Mouse (Mus musculus) midbrain, embryonic 13.5 days (tissue): ENCODE results near the gene Mpg. TPM values are rescaled to one million over a fixed set of nuclear protein-coding genes. Genes with fewer than 3 reads are reported as not detected.

Experiments used
- ATAC-seq: fragments of 200-750 bp; cut with Nextera tagmentation; 2 replicates; pipeline ENCODE4 v1.8.0; 2017; ENCODE audit warnings: mild to moderate bottlenecking, moderate TSS enrichment, moderate library complexity
- H3K27ac ChIP-seq: fragments of 300-500 bp; sonication (generic); 2 replicates; pipeline ENCODE4 v1.5.1; 2015; ENCODE audit warnings: inconsistent platforms, mild to moderate bottlenecking, moderate library complexity
- H3K27me3 ChIP-seq: fragments of 300-500 bp; sonication (generic); 2 replicates; pipeline ENCODE4 v1.6.1; 2015; ENCODE audit warnings: mild to moderate bottlenecking, inconsistent platforms
- H3K36me3 ChIP-seq: fragments of 300-500 bp; sonication (generic); 2 replicates; pipeline ENCODE4 v1.6.1; 2015; ENCODE audit warnings: mild to moderate bottlenecking, inconsistent platforms
- H3K4me1 ChIP-seq: fragments of 300-500 bp; sonication (generic); replicated peaks from 2 replicates; pipeline ENCODE4 v1.6.1; 2015; ENCODE audit warnings: inconsistent platforms
- H3K4me2 ChIP-seq: fragments of 300-500 bp; sonication (generic); replicated peaks from 2 replicates; pipeline ENCODE4 v1.6.1; 2015; ENCODE audit warnings: moderate library complexity, mild to moderate bottlenecking, inconsistent platforms
- H3K4me3 ChIP-seq: fragments of 300-500 bp; sonication (generic); replicated peaks from 2 replicates; pipeline ENCODE4 v1.5.1; 2015; ENCODE audit warnings: mild to moderate bottlenecking, inconsistent platforms
- H3K9ac ChIP-seq: fragments of 300-500 bp; sonication (generic); replicated peaks from 2 replicates; pipeline ENCODE4 v1.6.1; 2015; ENCODE audit warnings: mild to moderate bottlenecking, inconsistent platforms
- H3K9me3 ChIP-seq: fragments of 300-500 bp; sonication (generic); 2 replicates; pipeline ENCODE4 v1.6.1; 2016; ENCODE audit warnings: mild to moderate bottlenecking, inconsistent platforms
- WGBS: fragments of 180-500 bp; shearing (Covaris S2); methylation state at CpG from one replicate; pipeline ENCODE4 v1.1.7; 2015; 5-methylcytosine and 5-hydroxymethylcytosine counted together
- polyA plus RNA-seq: library from polyadenylated mRNA; unstranded; fragments of >200 nt; fragmentation: Nextera tagmentation; extraction: Ambion mirVana; gene quantifications from 2 replicates; pipeline ENCODE4 v1.2.1, GENCODE M21; 2015

Mpg gene
- polyA plus RNA-seq, 1 experiment from 2014 or later, result 34.1 TPM

GRCm38 (mm10) chr11:32271178-32271577 is 44.9 kb downstream of the Mpg start:
- WGBS, result 54% methylated on average over 4 of the region's 4 CpGs
- Histone ChIP-seq H3K27me3 (peaks cover 17% of the 10 kb centered on the region; the same call in 1 of the 2 replicates), H3K4me1 (peaks cover 11% of the 10 kb centered on the region)

DNA sequence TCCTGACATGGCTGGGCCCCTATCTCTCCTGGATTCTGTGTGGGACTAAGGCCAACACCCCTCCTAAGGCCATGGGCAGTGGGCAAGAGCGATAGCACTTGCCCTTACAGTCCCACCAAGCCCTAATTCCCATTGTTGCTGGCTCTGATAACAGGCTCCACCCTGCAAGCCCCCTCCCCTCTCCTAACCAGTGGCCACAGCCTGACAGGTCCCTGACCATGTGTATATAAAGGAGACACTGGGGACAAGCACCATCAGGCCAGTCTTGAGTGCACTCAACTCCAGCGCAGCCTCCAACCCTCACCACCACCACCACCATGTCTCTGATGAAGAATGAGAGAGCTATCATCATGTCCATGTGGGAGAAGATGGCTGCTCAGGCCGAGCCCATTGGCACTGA is 50.0 kb downstream of the Mpg start, which contains the start of gene Hba-x:
Hba-x (plus strand) TSS at position 54 of the 400 bp plus-strand sequence.
- WGBS, result 82% methylated on average over 3 of the region's 3 CpGs
- Histone ChIP-seq H3K9me3 (no peaks in the 10 kb centered on the region), H3K4me3 (no peak within 1 kb of the TSS), H3K9ac (no peak within 1 kb of the TSS), H3K27me3 (peaks cover 18% of the 10 kb centered on the region; the same call in 1 of the 2 replicates), H3K4me1 (no peaks in the 10 kb centered on the region), H3K36me3 (no peaks in the 10 kb centered on the region), H3K4me2 (no peak within 1 kb of the TSS), H3K27ac (no peak within 1 kb of the TSS)
- ATAC-seq, result no peak

More at GRCm38 (mm10) chr11:32271178-32271577, 44.9 kb downstream of the Mpg start:
- Histone ChIP-seq H3K9ac (no peak overlapping the region), H3K27ac (no peak overlapping the region), H3K4me2 (no peak overlapping the region), H3K9me3 (no peaks in the 10 kb centered on the region), H3K4me3 (no peak overlapping the region), H3K36me3 (no peaks in the 10 kb centered on the region)
- no peak for ATAC-seq

- Histone ChIP-seq H3K9me3 (no peaks in the 10 kb centered on the region), H3K4me1 (no peaks in the 10 kb centered on the region), H3K36me3 (no peaks in the 10 kb centered on the region), H3K4me3 (no peak overlapping the region), H3K9ac (no peak overlapping the region), H3K27ac (no peak overlapping the region), H3K27me3 (peaks cover 12% of the 10 kb centered on the region; the same call in 1 of the 2 replicates), H3K4me2 (no peak overlapping the region)
- 75% methylated on average over 21 of the region's 21 CpGs for WGBS
- ATAC-seq, result no peak
Measured at GRCm38 (mm10) chr11:32277736-32278457, 51.6 kb downstream of the Mpg start.

DNA sequence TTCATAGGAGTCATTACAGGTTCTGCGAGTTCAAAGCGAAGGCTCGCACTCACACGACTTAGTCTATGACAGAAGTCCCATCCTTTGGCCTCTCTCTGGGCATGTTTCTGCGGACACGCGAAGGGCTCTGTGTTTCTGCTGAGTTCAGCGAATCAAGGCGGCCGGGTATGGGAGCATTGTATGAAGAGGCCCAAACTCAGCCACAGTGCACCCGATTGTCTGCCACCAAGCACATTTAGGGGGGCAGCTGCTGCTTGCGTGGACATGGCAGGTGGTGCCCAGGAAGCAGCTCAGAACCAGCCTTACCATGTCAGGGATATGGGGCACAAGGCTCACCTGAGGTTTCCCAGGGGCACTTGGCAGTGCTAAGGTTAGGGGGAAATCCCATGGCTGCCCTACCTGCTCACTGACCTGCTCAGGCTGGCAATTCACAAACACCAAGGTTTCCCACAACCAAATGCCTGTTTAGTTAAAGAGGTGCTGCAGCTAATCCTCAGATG is 52.2 kb downstream of the Mpg start:
- Histone ChIP-seq H3K4me3 (no peak overlapping the region), H3K36me3 (no peaks in the 10 kb centered on the region), H3K27me3 (peaks cover 12% of the 10 kb centered on the region; the same call in 1 of the 2 replicates), H3K27ac (no peak overlapping the region), H3K4me1 (no peaks in the 10 kb centered on the region), H3K4me2 (no peak overlapping the region), H3K9me3 (no peaks in the 10 kb centered on the region), H3K9ac (no peak overlapping the region)
- no peak for ATAC-seq
- 86% methylated on average over 12 of the region's 12 CpGs for WGBS

DNA sequence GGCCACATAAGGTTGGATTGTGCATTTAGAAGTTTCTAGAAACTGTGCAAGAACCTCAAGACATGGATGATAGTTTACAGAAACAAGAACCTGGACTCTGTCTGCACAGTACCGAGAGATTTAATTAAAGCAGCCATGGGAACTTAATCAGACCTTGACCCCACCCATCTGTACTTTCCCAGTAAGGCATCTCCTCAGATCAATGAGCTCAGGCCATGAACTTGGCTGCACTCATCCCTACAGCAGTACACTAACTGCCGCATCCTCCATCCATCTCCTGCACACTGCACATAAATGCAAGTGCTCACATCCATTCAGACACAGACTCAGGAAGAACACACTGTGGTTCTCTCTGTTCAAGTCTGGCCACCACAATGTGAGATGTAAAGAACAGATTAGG is 54.3 kb downstream of the Mpg start:
- H3K4me2 ChIP-seq, result no peak overlapping the region
- H3K4me1 ChIP-seq, result no peaks in the 10 kb centered on the region
- H3K36me3 ChIP-seq, result no peaks in the 10 kb centered on the region
- ATAC-seq, result no peak
- H3K9me3 ChIP-seq, result no peaks in the 10 kb centered on the region
- no peak overlapping the region for H3K4me3 ChIP-seq
- peaks cover 12% of the 10 kb centered on the region; the same call in 1 of the 2 replicates for H3K27me3 ChIP-seq
- no peak overlapping the region for H3K27ac ChIP-seq
- H3K9ac ChIP-seq, result no peak overlapping the region
- 76% methylated on average over 2 of the region's 2 CpGs for WGBS

- Histone ChIP-seq H3K4me2 (no peak overlapping the region), H3K36me3 (no peaks in the 10 kb centered on the region), H3K9ac (no peak overlapping the region), H3K27ac (no peak overlapping the region), H3K9me3 (no peaks in the 10 kb centered on the region), H3K4me3 (no peak overlapping the region), H3K4me1 (no peaks in the 10 kb centered on the region), H3K27me3 (peaks cover 12% of the 10 kb centered on the region; the same call in 1 of the 2 replicates)
- 51% methylated on average over 1 of the region's 1 CpGs for WGBS
- ATAC-seq, result no peak
Measured at GRCm38 (mm10) chr11:32281416-32282144, 55.3 kb downstream of the Mpg start.

Other genes starting within 250 kb of the Mpg start
- 444 and 467 TPM in 2 replicates for gene Nsg2, start 226.0 kb upstream of the Mpg start, polyA plus RNA-seq
- gene Il9r, start 26.2 kb upstream of the Mpg start, polyA plus RNA-seq, result not detected in 2 replicates
- 46.5 and 46.6 TPM in 2 replicates for gene Snrnp25, start 21.1 kb upstream of the Mpg start, polyA plus RNA-seq
- gene Rhbdf1, start 4.2 kb upstream of the Mpg start, polyA plus RNA-seq, result 13.6 and 14.8 TPM in 2 replicates
- 46.5 and 47.2 TPM in 2 replicates for gene Nprl3, start 41.2 kb downstream of the Mpg start, polyA plus RNA-seq
- 354 and 365 TPM in 2 replicates for gene Hba-x, start 49.9 kb downstream of the Mpg start, polyA plus RNA-seq
- 2,311 and 2,595 TPM in 2 replicates for gene Hba-a1, start 57.0 kb downstream of the Mpg start, polyA plus RNA-seq
- gene Hbq1b, start 60.5 kb downstream of the Mpg start, polyA plus RNA-seq, result 1.2 and 1.4 TPM in 2 replicates
- 5,740 and 6,263 TPM in 2 replicates for gene Hba-a2, start 70.0 kb downstream of the Mpg start, polyA plus RNA-seq
- 1.4 TPM in 1 of 2 replicates, not detected in the other for gene Hbq1a, start 73.6 kb downstream of the Mpg start, polyA plus RNA-seq
- 22.5 and 25.3 TPM in 2 replicates for gene Sh3pxd2b, start 121.3 kb downstream of the Mpg start, polyA plus RNA-seq
- 55.0 and 55.2 TPM in 2 replicates for gene Ubtd2, start 228.9 kb downstream of the Mpg start, polyA plus RNA-seq